Mouse (Mus musculus) liver, adult 2 months (tissue): ENCODE results near the gene Mis18a. TPM values are rescaled to one million over a fixed set of nuclear protein-coding genes. Genes with fewer than 3 reads are reported as not detected.

Experiments used
- DNase-seq: peaks from one replicate; pipeline ENCODE4 v3.0.0-alpha.2; 2011; ENCODE audit warnings: low read depth, low spot score; ENCODE audit errors: extremely low read depth
- H3K27ac ChIP-seq: fragments of 200-500 bp; replicated peaks from 2 replicates; pipeline ENCODE4 v1.5.1; 2012; ENCODE audit warnings: low read depth, mild to moderate bottlenecking, control low read depth, inconsistent platforms, low read length; ENCODE audit not compliant: insufficient read depth
- H3K27me3 ChIP-seq: fragments of 200-500 bp; 2 replicates; pipeline ENCODE4 v1.6.1; 2012; ENCODE audit warnings: mild to moderate bottlenecking, moderate library complexity, low read length, inconsistent platforms; ENCODE audit not compliant: control insufficient read depth, insufficient read depth
- H3K36me3 ChIP-seq: fragments of 200-500 bp; 2 replicates; pipeline ENCODE4 v1.6.1; 2012; ENCODE audit warnings: low read length, inconsistent platforms; ENCODE audit not compliant: control insufficient read depth, insufficient read depth
- H3K4me1 ChIP-seq: fragments of 200-500 bp; 2 replicates; pipeline ENCODE4 v1.6.1; 2011; ENCODE audit warnings: low read length; ENCODE audit not compliant: control insufficient read depth, insufficient read depth
- H3K4me3 ChIP-seq: fragments of 200-500 bp; 2 replicates; pipeline ENCODE4 v1.5.1; 2011; ENCODE audit warnings: low read depth, mild to moderate bottlenecking, control low read depth, low read length, moderate library complexity; ENCODE audit not compliant: insufficient read depth
- H3K79me2 ChIP-seq: fragments of 200-500 bp; 2 replicates; pipeline ENCODE4 v1.6.1; 2012; ENCODE audit warnings: inconsistent platforms, mild to moderate bottlenecking, low read length, moderate library complexity; ENCODE audit not compliant: control insufficient read depth, insufficient read depth
- H3K9ac ChIP-seq: fragments of 200-500 bp; 2 replicates; pipeline ENCODE4 v1.6.1; 2012; ENCODE audit warnings: low read depth, mild to moderate bottlenecking, control low read depth, inconsistent platforms, low read length
- CTCF ChIP-seq: fragments of 200-500 bp; IDR thresholded peaks from 2 replicates; pipeline ENCODE4 v1.5.1; 2011; ENCODE audit warnings: low read depth, low read length, control low read depth
- POLR2A ChIP-seq: fragments of 200-500 bp; IDR thresholded peaks from 2 replicates; pipeline ENCODE4 v1.6.1; 2011; ENCODE audit warnings: low read length, control low read depth; ENCODE audit not compliant: insufficient read depth; ENCODE audit errors: extremely low read depth
- WGBS: fragments of 180-500 bp; shearing (Covaris S2); methylation state at CpG from one replicate; pipeline ENCODE4 v1.1.7; 2018; 5-methylcytosine and 5-hydroxymethylcytosine counted together
- polyA plus RNA-seq: library from polyadenylated mRNA; depleted of rRNA; stranded (reverse); fragments of >200 nt; gene quantifications from 2 replicates; pipeline ENCODE4 v1.2.3, GENCODE M21; 2012
- total RNA-seq: library from RNA; depleted of rRNA; stranded (reverse); fragments of >200 nt; gene quantifications from 2 replicates; pipeline ENCODE4 v1.2.3, GENCODE M21; 2014

The Mis18a gene
- total and polyA plus RNA-seq, 2 experiments, result 3.1 to 4.3 TPM

DNA sequence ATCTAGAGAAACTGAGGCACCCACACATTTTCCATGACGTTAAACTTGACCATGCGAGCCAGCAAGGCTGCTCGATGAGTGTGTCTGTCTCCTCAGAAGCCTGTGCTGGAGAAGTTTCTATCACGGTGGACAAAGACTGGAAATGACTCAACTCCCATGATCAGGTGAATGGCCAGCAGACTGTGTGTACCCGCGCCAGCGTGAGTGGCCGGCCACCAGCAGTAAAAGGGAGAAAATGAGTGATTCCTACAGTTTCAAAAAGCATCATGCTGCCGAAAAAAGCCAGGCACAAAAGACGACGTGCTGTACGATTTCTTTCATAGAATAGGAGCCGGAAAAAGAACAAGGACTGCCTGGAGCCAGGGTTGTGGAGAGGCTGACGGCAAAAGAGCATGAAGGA lies 27.8 kb downstream of the Mis18a start:
- 88% methylated on average over 14 of the region's 14 CpGs for WGBS
- DNase-seq, result no peak
- H3K27me3 ChIP-seq, result no peaks in the 10 kb centered on the region
- H3K9ac ChIP-seq, result no peak overlapping the region
- no peaks in the 10 kb centered on the region for H3K4me1 ChIP-seq
- H3K79me2 ChIP-seq, result no peaks in the 10 kb centered on the region
- no peak overlapping the region for H3K27ac ChIP-seq
- H3K36me3 ChIP-seq, result no peaks in the 10 kb centered on the region
- no peak overlapping the region for H3K4me3 ChIP-seq
- no peak for TF ChIP-seq POLR2A
- no peak for TF ChIP-seq CTCF

DNA sequence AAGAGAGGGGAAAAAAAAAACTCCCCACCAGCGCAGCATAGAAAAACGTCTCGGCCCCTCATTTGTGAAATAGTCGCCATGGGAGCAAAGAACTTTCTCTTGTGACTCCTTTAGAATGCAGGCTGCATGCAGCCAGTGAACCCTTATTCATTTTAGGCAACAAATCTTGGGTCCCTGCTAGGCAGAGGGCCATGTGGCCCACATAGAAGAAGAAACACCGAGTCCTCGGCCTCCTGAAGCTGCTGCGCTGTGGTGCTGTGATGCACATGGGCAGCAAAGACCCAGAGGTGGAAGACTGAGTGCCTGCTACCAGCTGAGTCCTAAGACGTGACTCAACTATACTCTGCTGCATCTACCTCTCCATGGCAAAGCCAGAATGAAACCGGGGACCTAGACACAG lies 30.9 kb downstream of the Mis18a start:
- H3K27me3 ChIP-seq, result no peaks in the 10 kb centered on the region
- no peaks in the 10 kb centered on the region for H3K4me1 ChIP-seq
- no peak overlapping the region for H3K27ac ChIP-seq
- no peak for DNase-seq
- no peak overlapping the region for H3K9ac ChIP-seq
- TF ChIP-seq POLR2A (no peak), CTCF (no peak)
- WGBS, result 91% methylated on average over 9 of the region's 9 CpGs
- H3K36me3 ChIP-seq, result no peaks in the 10 kb centered on the region
- H3K79me2 ChIP-seq, result no peaks in the 10 kb centered on the region
- no peak overlapping the region for H3K4me3 ChIP-seq

DNA sequence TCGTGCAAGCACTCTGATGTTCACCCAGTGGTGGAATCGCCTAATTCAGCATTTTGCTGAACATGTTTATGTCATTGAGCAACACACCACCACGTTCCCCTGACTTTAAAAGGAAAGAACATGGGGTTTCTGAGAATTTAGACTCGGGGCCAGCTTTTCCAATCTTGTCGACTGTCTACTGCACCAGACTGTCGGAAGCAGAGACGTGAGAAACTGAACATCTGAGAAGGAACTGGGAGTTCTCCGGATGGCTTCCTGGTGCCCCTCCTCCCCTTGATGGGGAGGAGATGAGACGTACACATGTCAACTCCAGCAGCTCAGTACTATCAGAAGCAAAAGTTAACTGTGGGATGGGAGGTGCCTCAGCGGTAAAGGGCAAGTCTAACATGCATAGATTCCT lies 32.1 kb downstream of the Mis18a start:
- no peak overlapping the region for H3K27ac ChIP-seq
- no peaks in the 10 kb centered on the region for H3K79me2 ChIP-seq
- H3K4me3 ChIP-seq, result no peak overlapping the region
- H3K4me1 ChIP-seq, result no peaks in the 10 kb centered on the region
- WGBS, result 77% methylated on average over 10 of the region's 10 CpGs
- TF ChIP-seq CTCF (no peak), POLR2A (no peak)
- no peak for DNase-seq
- no peaks in the 10 kb centered on the region for H3K27me3 ChIP-seq
- no peaks in the 10 kb centered on the region for H3K36me3 ChIP-seq
- no peak overlapping the region for H3K9ac ChIP-seq

DNA sequence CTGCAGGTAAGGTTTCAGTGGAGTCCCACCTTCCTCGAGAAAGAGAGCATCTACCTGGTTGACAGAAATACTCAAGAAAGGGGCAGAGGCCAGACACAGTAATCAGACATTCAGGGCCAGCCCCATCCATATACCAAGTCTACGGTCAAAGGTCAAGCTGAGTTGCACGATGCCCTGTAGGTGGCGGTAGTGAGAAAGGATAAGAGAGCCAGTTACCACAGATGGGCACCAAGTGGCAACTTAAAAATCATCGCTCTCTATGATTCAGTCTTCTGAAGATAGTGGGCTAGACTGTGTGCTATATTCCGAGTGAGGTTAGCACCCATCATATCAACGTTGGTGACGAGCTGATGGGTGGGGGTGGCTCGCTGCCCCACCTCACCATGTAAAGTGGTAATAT lies 32.5 kb downstream of the Mis18a start:
- H3K4me3 ChIP-seq, result no peak overlapping the region
- H3K79me2 ChIP-seq, result no peaks in the 10 kb centered on the region
- peak; percentile 46 for DNase-seq
- no peaks in the 10 kb centered on the region for H3K4me1 ChIP-seq
- H3K9ac ChIP-seq, result no peak overlapping the region
- no peak overlapping the region for H3K27ac ChIP-seq
- H3K36me3 ChIP-seq, result no peaks in the 10 kb centered on the region
- 69% methylated on average over 9 of the region's 9 CpGs for WGBS
- H3K27me3 ChIP-seq, result no peaks in the 10 kb centered on the region
- TF ChIP-seq POLR2A (no peak), CTCF (peak; percentile 61; the same call in 1 of the 2 replicates)

DNA sequence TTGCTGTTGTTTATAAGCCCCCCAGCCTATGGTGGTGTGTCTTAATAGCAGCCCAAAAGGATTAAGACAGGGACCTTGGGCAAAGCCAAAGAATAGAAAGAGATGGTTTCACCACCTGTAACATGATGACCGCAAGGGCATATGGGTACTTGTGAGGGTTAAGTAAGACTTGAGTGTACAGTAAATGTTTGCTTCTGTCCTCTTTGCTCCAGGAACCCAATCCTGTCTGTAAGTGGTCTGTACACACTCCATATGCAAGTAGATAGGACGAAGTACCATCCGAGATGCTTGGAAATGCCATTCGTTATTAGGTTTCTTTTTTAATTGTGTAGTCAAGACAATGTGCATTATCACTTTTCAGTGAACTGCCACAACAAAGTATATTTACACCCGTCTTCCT lies 33.6 kb downstream of the Mis18a start:
- 91% methylated on average over 5 of the region's 5 CpGs for whole genome bisulfite sequencing
- no peak overlapping the region for H3K27ac ChIP-seq
- TF ChIP-seq POLR2A (no peak), CTCF (no peak)

DNA sequence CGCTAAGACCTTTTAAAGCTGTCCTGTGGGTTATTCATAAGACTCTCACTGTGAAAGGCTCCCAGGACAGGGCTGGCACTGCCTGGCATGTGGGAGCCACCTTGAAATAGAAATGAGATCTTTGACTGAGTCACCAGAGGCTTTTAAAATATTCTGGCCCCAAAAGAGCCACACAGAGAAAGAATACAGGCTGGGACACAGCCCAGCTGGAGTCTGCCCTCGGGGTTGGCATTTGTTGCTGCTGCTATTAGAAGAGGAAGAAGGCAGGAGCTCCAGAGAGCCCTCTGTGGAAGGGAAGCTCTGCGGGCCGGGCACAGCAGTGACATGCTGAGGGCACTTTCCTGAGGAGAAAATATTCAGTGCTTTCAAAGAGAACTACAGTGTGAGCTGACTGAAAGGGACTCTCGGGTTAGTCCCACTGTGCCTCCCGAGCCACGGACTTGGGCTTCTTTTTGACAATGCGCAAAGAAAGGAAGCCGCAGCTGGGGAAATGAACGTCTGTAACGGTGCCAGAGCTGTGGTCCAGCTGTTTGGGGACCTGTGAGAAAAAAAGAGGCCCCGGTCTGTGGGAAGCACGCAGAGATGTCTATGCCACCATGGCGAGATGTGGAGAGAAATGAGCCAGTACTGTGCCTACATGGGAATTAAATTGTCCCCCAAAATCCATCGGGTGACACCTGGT lies 34.4 kb downstream of the Mis18a start:
- no peak overlapping the region for H3K4me3 ChIP-seq
- H3K36me3 ChIP-seq, result no peaks in the 10 kb centered on the region
- H3K4me1 ChIP-seq, result no peaks in the 10 kb centered on the region
- TF ChIP-seq POLR2A, result no peak
- no peak for TF ChIP-seq CTCF
- no peak overlapping the region for H3K27ac ChIP-seq
- H3K9ac ChIP-seq, result no peak overlapping the region
- H3K27me3 ChIP-seq, result no peaks in the 10 kb centered on the region
- DNase-seq, result no peak
- H3K79me2 ChIP-seq, result no peaks in the 10 kb centered on the region
- 89% methylated on average over 15 of the region's 15 CpGs for WGBS

More for the DNA sequence above, 33.6 kb downstream of the Mis18a start:
- no peak overlapping the region for H3K9ac ChIP-seq
- no peak overlapping the region for H3K4me3 ChIP-seq
- H3K4me1 ChIP-seq, result no peaks in the 10 kb centered on the region
- no peaks in the 10 kb centered on the region for H3K36me3 ChIP-seq
- H3K79me2 ChIP-seq, result no peaks in the 10 kb centered on the region
- no peaks in the 10 kb centered on the region for H3K27me3 ChIP-seq
- DNase-seq, result no peak
